Mouse (Mus musculus) retina, postnatal 1 day (tissue): Measurements from ENCODE around the gene Numa1.
"Not testable (repeated sequence)": the region's sequence is repeated elsewhere in the genome, so short reads cannot be mapped to it uniquely, and the experiment has no call there.

Experiments
- DNase-seq: peaks from one replicate; pipeline ENCODE4 v3.0.0-alpha.2; 2012

Gene Numa1

GRCm38 (mm10) chr7:101938348-101938747 lies 4.4 kb downstream of the Numa1 start:
- no peak for DNase-seq

- no peak for DNase-seq
These were observed 5.8 kb downstream of the Numa1 start for GRCm38 (mm10) chr7:101939758-101940157.

- not testable (repeated sequence) for DNase-seq
These were observed 15.1 kb downstream of the Numa1 start for GRCm38 (mm10) chr7:101949008-101949407.

GRCm38 (mm10) chr7:101951648-101952047 lies 17.7 kb downstream of the Numa1 start:
- DNase-seq, result no peak

GRCm38 (mm10) chr7:101952098-101952497 lies 18.2 kb downstream of the Numa1 start:
- DNase-seq, result no peak

- no peak for DNase-seq
These were observed 20.3 kb downstream of the Numa1 start for GRCm38 (mm10) chr7:101954163-101954562.

GRCm38 (mm10) chr7:101955276-101955675 lies 21.4 kb downstream of the Numa1 start:
- DNase-seq, result no peak

- DNase-seq, result no peak
These were observed 22.0 kb downstream of the Numa1 start for GRCm38 (mm10) chr7:101955862-101956261.

- DNase-seq, result no peak
These were observed 22.6 kb downstream of the Numa1 start for GRCm38 (mm10) chr7:101956481-101956880.

- DNase-seq, result no peak
These were observed 23.0 kb downstream of the Numa1 start for GRCm38 (mm10) chr7:101956911-101957310.

- DNase-seq, result no peak
These were observed 28.9 kb downstream of the Numa1 start for GRCm38 (mm10) chr7:101962829-101963228.

GRCm38 (mm10) chr7:101963621-101964020 lies 29.7 kb downstream of the Numa1 start:
- no peak for DNase-seq

- no peak for DNase-seq
These were observed 30.6 kb downstream of the Numa1 start for GRCm38 (mm10) chr7:101964551-101964950.

GRCm38 (mm10) chr7:101965606-101966005 lies 31.7 kb downstream of the Numa1 start:
- DNase-seq, result no peak

- DNase-seq, result peak; percentile 55
These were observed 33.3 kb downstream of the Numa1 start for GRCm38 (mm10) chr7:101967256-101967655.

GRCm38 (mm10) chr7:101968751-101969150 lies 34.8 kb downstream of the Numa1 start:
- DNase-seq, result no peak

- peak; percentile 91 for DNase-seq
These were observed 36.0 kb downstream of the Numa1 start for GRCm38 (mm10) chr7:101969694-101970428.

GRCm38 (mm10) chr7:101970429-101970775 lies 36.5 kb downstream of the Numa1 start:
- DNase-seq, result peak; percentile 97

GRCm38 (mm10) chr7:101970821-101971461 lies 37.0 kb downstream of the Numa1 start:
- peak; percentile 93 for DNase-seq

- no peak for DNase-seq
These were observed 37.8 kb downstream of the Numa1 start for GRCm38 (mm10) chr7:101971721-101972120.

- DNase-seq, result no peak
These were observed 39.8 kb downstream of the Numa1 start for GRCm38 (mm10) chr7:101973730-101974129.

GRCm38 (mm10) chr7:101974505-101974904 lies 40.6 kb downstream of the Numa1 start:
- DNase-seq, result no peak

GRCm38 (mm10) chr7:101982735-101983134 lies 48.8 kb downstream of the Numa1 start:
- no peak for DNase-seq

GRCm38 (mm10) chr7:101985081-101985480 lies 51.2 kb downstream of the Numa1 start:
- DNase-seq, result no peak

GRCm38 (mm10) chr7:101994241-101994640 lies 60.3 kb downstream of the Numa1 start:
- DNase-seq, result no peak
